Mouse (Mus musculus) myocyte (in vitro differentiated cells): ENCODE results near the gene Eif2b5.

Experiments used
- CEBPB ChIP-seq: IDR thresholded peaks from 2 replicates; pipeline ENCODE4 v1.6.1; 2011; ENCODE audit warnings: mild to moderate bottlenecking, moderate library complexity; ENCODE audit not compliant: poor library complexity, insufficient read depth, severe bottlenecking
- E2F4 ChIP-seq: IDR thresholded peaks from one replicate; pipeline ENCODE4 v1.6.1; 2011; ENCODE audit warnings: mild to moderate bottlenecking, control low read depth, moderate library complexity; ENCODE audit not compliant: insufficient read depth
- MAX ChIP-seq: IDR thresholded peaks from one replicate; pipeline ENCODE4 v1.6.1; 2011; ENCODE audit warnings: low read depth, mild to moderate bottlenecking, control low read depth
- MYOD1 ChIP-seq, 3 experiments: IDR thresholded peaks; one replicate each; pipeline ENCODE4 v1.6.1; 2011; ENCODE audit warnings: control low read depth in 2 of 3, low read depth in 2 of 3, mild to moderate bottlenecking in 2 of 3, moderate library complexity in 1 of 3; ENCODE audit not compliant: insufficient read length in 2 of 3, control insufficient read depth in 1 of 3
- MYOG ChIP-seq, 3 experiments: IDR thresholded peaks; one replicate each; pipeline ENCODE4 v1.6.1; 2011; ENCODE audit warnings: control low read depth in 2 of 3, low read depth in 2 of 3, mild to moderate bottlenecking in 2 of 3; ENCODE audit not compliant: insufficient read length in 2 of 3, control insufficient read depth in 1 of 3, insufficient read depth in 1 of 3
- POLR2A ChIP-seq: IDR thresholded peaks from one replicate; pipeline ENCODE4 v1.6.1; 2011; ENCODE audit warnings: low read depth, mild to moderate bottlenecking, control low read depth, moderate library complexity; ENCODE audit not compliant: insufficient read length
- REST ChIP-seq: IDR thresholded peaks from one replicate; pipeline ENCODE4 v1.6.1; 2011; ENCODE audit warnings: mild to moderate bottlenecking, control low read depth, moderate library complexity; ENCODE audit not compliant: insufficient read depth, insufficient read length
- SRF ChIP-seq: IDR thresholded peaks from one replicate; pipeline ENCODE4 v1.6.1; 2011; ENCODE audit warnings: low read depth; ENCODE audit not compliant: control insufficient read depth, insufficient read length
- TCF12 ChIP-seq: IDR thresholded peaks from one replicate; pipeline ENCODE4 v1.6.1; 2011; ENCODE audit warnings: mild to moderate bottlenecking, control low read depth; ENCODE audit not compliant: poor library complexity, insufficient read depth, severe bottlenecking
- USF1 ChIP-seq: IDR thresholded peaks from one replicate; pipeline ENCODE4 v1.6.1; 2011; ENCODE audit warnings: low read depth, mild to moderate bottlenecking, control low read depth, moderate library complexity

DNA sequence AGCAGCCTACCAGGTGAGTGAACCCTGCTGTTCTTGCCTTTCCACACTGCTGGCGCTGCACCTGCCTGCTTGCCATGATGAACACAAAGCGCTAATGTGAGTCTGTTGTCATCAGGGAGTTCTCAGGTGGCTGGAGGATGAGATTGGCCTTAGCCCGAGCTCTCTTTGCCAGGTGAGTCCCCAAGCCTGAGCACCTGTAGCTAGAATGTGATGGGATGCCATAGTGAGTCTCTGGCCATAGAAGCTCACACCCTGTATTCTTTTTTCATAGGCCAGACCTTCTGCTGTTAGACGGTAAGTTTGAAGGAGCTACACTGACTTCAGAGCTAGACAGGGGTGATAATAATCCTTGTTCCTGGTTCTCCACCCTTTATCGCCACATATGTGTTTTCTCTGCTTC is 53.1 kb downstream of the Eif2b5 start:
- TF ChIP-seq POLR2A: no peak
- TF ChIP-seq SRF: no peak
- no peak for TF ChIP-seq MAX
- TF ChIP-seq CEBPB: no peak
- TF ChIP-seq REST: no peak
- TF ChIP-seq USF1: no peak
- TF ChIP-seq TCF12: no peak
- TF ChIP-seq E2F4: no peak
- no peak for TF ChIP-seq MYOG (IDR thresholded peaks at IDR 0.05; ENCODE audit: control insufficient read depth in 1 of 3, insufficient read depth in 1 of 3, insufficient read length in 2 of 3, low read depth in 2 of 3)
- no peak for TF ChIP-seq MYOD1 (IDR thresholded peaks at IDR 0.05; ENCODE audit: control insufficient read depth in 1 of 3, insufficient read length in 2 of 3, low read depth in 2 of 3)
